Mouse (Mus musculus) retina, adult 2 months (tissue): ENCODE measurements around the gene Spen.
A peak's percentile ranks its signal among the peaks of the same experiment; 100 is the strongest.
"Not testable (repeated sequence)": the region's sequence is repeated elsewhere in the genome, so short reads cannot be mapped to it uniquely, and the experiment has no call there.

Source experiments
- DNase-seq: peaks from one replicate; pipeline ENCODE4 v3.0.0-alpha.2; 2012; ENCODE audit warnings: low read depth, low spot score

Spen gene

DNA sequence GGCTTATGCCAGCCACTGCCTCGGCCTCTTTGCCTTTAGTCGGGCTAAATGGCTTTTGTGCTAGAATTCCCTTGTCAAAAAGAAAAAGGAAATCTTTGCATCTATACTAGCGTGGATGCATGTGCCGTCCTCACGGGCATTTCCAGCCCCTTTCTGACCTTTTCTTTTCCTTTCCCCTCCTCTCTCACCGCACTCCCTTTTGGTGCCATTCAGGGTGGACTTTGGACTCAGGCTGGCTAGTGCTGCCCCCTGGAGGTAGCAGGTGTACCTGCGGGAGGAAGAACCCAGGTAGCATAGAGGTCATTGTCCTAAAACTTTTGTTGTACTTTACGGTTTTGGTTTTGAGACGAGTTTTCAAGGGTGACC lies 21.5 kb upstream of the Spen start:
- DNase-seq = no peak

DNA sequence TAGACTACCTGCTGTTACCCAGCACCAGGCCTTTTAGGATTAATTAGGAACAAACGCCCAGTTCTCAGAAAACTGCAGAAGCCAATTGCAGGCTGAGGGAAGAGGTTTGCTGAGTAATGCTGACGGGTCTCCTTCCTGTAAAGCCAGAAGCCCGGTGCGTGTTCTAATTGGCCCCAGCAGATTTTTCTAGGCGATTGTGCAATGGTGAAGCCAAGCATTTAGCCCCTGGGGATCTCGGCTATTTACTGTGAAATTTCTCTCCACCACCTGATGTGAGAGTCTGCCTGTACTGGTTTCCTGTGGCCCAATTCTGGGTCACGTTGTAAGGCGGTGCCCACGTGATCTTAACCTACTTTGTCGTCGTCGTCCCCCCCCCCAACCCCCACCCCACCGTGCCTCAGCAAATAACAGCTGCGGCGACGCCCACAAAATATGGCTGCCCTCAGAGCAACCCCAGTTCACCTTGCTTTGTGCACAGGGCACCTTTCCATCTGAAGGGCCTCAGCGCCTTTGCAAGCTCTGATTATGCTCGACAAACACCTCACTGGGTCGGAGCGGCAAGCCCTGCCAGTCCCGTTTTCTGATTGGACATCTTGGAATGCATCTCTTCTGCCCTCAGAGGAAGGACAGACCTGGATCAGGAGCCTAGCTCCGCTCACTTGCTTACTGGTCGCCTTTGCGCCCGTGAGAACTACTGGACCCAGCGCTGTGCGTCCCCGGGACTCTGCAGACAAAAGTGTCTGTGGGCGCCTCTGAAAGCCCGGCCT lies 20.9 kb upstream of the Spen start:
- DNase-seq = peak; percentile 75

DNA sequence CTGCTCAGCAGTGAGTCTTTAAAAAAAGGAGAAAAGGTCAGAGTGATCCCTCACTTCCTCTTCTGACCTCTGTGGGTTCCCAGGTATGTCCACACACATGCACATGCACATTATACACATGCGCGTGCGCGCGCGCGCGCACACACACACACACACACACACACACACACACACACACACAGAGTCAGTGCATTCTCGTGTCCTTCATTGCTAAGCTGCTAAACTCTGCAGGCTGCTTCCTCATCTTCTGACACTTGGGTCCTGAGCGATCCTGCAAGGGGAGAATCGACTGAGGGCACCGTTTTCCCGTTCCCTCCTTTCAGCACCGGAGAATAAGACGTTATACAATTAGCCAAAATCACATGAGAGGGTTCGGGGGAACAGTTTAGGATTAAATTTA lies 20.3 kb upstream of the Spen start:
- DNase-seq = no peak

DNA sequence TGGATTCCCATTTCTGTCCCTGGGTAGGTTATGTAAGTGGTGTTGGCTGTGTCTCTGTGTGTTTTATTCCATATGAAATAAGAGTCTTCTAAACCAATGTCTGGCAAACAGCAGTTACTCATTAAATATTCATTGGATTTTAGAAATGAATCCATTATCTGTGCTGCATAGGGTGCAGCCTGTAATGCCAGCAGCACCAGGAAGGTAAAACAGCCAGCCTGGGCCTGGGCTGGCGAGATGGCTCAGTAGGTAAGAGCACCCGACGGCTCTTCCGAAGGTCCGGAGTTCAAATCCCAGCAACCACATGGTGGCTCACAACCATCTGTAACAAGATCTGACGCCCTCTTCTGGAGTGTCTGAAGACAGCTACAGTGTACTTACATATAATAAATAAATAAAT lies 17.8 kb upstream of the Spen start:
- DNase-seq = not testable (repeated sequence)

DNA sequence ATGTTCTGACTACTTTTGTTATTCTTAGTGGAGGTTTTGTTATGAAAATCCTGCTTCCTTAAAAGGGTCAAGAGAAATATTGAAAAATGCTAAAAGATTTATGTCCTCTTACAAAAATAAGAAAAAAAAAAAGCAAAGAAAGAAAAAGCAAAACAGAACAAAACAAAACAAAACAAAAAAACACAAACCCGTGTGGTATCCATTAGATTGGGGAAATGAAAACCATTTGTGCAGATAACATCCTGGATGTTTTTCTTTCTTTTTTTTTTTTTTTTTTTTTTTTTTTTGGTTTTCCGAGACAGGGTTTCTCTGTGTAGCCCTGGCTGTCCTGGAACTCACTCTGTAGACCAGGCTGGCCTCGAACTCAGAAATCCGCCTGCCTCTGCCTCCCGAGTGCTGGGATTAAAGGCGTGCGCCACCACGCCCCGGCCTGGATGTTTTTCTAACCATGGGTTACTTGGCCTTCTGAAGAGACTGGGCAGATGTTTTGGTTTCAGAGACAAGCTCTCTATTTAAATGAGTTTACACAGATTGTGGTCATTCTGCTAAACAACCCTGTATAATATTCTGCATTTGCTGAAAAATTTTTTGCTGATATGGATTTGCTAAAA lies 16.0 kb upstream of the Spen start:
- DNase-seq = not testable (repeated sequence)

DNA sequence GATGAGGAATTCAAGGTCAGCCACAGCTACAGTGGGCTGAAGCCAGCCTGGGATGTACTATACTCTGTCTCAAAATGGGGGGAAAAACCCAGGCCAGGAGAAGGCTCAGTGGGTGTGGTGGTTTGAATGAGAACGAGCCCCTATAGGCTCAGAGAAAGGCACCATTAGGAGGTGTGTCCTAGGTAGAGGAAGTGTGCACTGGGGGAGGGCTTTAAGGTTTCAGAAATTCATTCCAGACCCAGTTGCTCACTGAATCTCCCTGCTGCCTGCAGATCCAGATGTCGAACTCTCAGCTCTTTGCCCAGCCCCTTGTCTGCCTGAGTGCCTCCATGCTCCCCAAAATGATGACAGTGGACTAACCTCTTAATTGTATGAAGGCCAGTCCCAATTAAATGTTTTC lies 14.1 kb upstream of the Spen start:
- DNase-seq = no peak

DNA sequence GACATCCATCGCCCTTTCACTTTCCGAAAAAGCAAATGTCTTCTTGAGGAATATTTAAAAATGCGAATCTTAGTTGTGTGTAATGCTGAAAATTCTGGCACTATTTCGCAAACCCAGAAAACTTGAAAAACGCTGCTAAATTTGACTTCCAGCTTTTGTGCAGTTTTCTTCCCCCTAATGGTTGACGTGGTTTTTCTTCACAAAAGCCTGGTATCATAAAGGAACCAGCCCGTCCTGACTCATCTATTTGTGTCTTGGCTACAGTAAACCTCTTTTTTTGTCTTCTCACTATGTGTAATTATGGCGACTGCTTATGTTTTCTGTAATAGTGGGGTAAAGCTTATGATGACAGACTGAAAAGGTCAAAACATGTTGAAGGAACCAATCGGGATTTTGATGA lies 8.9 kb upstream of the Spen start:
- DNase-seq = no peak

DNA sequence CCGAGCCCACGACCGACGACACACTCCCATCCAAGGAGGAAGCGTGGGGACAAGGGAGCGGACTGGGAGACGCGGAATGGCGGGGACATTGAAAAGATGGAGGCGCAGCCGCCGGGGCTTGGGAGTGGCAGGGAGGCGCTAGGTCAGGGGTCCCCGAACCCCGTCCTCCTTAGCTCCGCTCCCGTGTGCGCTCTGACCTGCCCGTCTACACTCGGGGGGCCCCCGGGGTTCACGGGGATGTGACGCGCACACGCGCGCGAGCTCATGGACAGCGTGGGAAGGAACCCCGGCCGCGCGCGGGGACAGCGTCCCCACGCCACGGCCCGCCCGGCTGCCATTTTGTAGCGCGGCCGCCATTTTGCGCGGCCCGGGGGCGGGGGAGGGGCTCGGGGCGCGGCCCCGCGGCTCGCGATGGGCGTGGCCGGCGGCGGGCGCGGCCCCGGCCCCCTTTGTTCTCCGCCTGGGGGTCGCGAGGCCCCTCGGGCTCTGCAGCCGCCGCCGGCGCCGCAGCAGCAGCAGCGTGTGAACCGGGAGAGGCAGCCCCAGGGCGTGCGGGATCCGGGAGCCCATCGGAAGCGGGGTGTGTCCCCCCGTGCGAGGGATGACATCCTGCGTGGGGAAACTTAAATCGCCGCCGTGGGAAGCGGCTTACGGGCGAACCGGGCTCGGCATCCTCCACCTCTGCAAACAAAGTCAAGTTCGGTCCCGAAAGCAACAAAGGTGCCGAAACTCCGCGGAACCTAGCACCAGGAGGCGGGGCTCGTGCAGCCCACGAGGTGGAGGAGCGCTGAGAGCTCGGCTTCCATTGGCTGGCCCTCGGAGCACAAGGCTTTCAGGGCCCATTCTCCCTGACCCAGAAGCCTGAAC lies 8.2 kb upstream of the Spen start:
- no peak for DNase-seq

DNA sequence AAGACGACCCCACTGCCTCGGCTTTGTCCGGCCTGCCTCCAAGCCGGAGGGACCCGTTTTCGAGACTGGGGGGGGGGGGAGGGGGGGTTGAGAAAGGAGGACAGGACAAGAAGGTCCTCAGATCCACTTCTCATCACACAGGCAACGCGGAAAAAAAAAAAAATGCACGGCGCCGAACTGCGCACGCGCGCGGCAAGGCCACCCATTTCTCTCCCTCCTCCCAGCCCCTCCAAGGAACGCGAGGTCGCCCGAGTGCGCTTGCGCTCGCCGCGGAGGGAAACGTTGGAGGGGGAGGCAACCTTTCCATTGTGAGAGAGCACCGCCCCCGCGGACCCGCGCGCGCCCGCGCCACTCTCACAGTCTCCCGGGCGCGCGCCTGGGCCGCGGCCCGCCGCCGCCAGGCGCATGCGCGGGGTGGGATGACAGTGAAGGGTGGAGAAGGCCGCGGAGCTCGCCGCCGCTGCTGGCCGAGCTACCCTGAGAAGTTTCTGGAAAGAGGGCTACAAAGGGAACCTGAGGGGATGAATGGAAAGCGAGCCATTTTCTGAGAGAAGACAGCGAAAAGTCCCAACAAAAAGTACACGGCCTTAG lies 7.4 kb upstream of the Spen start:
- peak; percentile 99 for DNase-seq

DNA sequence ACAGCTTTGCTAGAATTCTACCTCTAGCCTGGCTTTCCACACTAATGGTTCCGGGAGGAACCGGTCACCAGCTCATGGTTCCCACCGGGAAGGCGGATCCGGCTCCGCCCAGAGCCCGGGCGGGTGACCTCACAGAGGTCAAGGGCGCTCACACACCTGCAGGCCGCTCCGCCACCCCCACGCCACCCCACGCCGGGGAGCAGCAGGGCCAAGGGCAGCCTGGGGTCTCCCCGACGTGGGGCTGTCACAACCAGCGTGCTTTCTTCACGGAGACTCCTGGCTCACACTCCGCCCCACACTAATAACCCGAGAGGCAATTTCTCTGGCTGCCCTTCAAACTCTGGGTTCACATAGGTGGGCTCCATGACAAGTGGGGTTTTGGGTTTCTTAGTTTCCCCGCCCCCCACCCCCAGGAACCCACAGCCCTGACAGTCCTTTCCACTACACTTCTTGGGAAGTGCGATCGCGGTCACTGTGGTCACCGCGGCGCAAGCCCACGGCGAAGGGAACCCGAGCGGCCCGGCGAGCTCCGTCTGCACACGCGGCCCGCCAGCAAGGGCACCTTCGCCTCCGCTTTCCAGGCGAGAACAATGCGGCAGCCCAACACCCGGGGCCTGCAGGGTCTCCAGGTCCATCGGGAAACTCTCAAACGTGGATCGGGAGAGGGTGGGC lies 6.8 kb upstream of the Spen start:
- no peak for DNase-seq

DNA sequence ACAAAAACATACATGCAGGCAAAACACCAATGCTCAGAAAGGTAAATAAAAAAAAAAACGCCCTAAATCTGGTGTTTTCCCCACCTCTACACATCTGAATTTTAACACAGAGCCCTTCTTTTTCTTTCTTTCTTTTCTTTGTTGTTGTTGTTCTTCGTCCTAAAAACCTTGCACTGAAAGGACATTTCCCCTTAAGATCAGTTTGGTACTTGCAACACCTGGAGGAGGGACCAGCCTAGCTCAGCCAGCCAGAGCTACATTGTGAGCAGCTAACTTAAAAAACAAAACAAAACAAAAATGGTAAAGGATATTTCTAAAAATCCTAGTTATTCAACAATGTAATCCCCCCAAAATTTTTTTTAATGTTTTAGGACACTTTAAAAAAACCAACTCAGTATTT lies 6.1 kb upstream of the Spen start:
- DNase-seq = no peak

DNA sequence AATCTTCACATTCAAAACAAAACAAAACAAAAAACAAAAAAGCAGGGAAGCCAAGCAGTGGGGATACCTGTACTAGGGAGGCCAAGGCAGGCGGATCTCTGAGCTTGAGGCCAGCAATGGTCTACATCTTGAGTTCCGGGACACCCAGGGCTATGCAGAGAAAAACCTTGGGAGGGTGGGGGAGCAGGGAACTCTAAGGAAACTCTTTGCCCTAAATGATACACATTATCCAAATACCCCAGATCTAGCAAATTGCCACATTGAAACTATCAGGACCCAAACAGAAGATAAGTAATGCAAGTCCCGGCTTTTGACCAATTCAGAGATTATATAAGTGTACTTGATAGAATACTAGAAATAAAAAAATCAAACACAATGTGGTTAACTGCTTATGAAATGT lies 5.2 kb upstream of the Spen start:
- no peak for DNase-seq

DNA sequence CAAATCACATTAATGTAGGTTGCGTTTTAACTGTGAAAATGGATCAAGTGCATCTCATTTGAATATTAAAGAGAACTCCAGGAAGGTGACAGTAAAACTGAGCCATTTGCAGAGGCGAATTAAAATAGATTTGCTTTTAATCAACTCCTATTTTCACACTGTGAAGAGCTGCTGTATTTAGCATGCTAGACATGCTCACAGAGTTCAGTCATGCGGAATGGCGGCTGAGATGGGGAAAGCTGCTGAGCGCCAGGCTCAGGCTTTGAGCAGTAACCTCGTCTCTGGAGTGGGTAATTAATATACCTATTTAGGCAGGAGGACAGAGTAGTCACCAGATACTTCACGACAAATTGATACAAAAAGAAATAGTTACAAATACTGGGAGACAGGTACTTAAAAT lies 3.5 kb upstream of the Spen start:
- no peak for DNase-seq

DNA sequence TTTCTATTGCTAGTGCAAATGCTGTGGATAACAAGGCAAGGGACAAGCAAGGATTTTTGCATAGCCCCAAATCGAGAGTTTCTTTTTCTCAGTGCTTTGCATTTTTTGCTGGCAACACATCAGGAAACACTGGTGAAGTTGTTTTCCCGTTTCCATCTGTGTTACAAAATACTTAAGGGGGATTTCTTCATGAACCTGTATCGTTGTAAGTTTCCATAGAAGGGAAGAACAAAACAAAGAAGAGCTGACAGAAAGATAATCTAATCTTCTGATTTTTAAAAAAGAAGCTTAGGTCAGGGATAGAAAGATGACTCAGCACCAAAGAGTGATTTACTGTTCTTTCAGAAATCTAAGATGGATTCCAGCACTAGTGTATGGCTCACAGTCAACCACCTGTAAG lies 2.4 kb upstream of the Spen start:
- DNase-seq = no peak

DNA sequence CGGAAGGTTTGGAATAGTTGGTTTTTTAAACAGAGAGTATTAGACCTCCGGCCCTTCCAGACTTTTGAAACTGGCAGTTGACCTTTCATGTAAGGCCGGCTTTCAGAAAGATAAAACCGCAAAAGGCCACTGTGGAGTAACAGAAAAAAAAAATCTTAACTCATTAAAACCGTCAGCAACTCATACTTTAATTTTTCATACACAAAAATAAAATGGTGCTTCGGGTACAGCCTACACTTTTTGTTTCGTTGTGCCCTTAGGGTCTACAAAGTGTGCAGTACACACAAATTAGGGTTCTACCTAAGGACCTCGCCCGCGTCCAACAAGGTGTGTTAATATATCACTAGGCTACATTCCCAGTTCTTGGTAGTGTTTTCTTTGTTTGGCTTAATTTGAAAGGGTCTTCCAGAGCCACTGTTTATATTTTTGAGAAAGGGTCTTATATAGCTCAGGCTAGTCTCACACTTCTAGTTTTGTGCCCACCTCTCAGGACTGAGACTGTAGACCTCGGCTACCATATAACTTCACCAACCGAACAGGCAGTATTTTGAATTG lies 893 bp upstream of the Spen start:
- no peak for DNase-seq

DNA sequence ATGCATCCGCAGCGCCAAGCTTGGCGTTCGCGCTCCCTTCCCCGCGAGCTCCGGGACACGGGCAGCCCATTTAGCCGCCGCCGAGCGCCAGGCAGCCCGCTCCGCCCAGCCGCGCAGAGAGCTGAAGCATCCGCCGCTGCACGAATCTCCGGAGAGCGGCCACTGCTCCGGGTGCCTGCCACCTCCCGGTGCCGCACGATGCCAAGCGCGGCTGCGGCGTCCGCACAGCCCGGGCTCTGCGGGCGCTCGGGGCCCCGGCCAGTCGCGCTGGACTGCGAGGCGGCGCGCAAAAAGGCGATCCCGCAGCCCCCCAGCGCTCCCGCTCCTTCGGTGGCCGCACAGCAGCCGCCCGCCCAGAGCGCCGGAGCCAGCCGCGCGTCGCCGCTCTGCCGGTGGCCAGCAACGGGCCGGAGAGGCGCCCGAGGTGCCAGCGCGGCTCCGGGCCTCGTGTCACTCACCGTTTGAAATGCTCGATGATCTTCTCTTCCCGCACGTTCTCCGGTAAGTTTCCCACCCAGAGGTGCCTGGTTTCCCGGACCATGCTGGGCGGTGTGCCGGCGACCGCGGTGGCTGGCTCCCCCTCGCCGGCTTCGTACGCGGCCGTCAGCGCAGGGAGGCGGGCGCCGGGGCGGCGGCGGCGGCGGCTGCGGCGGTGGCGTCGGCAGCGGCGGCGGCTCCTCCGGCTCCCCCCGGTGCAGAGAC lies 540 bp downstream of the Spen start:
- no peak for DNase-seq

DNA sequence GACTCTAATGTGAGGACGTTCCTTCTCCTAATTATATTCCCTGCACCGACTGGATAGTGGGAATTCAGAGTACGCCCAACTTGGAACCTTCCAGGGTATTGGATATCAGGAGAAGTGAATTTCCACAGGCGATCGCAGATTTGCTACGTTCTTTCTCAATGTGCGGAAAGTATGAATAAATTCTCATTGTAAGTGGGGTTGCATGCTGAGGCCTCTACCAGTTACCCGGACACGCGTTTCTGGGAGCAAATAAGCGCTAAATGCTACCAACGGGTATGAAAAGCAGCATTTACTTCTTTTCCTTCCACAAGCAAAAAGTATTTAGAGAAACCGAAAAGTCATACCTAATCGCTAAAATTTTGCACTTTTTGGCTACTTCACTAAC lies 1.2 kb downstream of the Spen start:
- DNase-seq = no peak

DNA sequence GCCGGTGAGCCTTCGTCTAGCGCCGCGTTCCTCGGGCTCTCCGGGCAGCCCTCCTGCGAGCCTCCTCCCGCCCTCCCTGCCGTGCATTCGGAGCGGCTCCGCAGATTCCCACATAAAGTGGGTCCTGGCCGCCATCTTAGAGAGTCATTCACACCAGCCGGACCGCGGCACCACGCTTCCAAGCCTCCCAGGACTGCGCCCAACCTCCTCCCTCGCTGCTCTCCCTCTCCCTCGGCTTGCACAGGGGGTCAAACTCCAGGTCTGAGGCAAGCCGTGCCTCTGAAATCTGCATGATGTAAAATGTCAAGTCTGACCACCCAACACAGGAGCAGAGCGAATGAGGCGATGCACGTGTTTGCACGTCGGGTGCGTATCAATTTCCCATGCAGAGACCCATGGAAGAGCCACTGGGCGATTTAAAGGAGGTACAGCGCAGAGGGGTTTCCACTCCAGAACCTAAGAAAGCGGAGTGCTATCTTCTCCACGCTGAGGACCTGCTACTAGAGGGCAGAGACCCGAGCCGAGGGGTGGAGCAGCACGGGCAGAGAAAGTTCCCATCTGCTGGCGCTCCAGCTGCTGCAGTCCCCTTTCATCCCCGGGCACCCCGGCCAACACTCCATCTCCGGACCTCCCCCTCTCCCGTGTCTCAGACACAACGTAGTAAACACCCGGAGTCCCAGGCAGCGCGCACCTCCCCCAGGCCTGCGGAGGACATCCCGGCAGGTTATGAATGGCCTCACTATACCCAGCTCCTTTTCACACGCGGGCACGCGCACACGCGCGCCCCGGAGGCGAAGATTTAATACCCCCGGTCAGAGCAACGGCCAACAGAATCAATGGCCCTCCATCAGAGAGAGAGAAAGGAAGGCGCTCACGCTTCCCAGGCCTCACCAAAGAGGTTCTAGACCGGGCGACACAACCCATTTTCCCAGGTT lies 1.8 kb downstream of the Spen start:
- no peak for DNase-seq

DNA sequence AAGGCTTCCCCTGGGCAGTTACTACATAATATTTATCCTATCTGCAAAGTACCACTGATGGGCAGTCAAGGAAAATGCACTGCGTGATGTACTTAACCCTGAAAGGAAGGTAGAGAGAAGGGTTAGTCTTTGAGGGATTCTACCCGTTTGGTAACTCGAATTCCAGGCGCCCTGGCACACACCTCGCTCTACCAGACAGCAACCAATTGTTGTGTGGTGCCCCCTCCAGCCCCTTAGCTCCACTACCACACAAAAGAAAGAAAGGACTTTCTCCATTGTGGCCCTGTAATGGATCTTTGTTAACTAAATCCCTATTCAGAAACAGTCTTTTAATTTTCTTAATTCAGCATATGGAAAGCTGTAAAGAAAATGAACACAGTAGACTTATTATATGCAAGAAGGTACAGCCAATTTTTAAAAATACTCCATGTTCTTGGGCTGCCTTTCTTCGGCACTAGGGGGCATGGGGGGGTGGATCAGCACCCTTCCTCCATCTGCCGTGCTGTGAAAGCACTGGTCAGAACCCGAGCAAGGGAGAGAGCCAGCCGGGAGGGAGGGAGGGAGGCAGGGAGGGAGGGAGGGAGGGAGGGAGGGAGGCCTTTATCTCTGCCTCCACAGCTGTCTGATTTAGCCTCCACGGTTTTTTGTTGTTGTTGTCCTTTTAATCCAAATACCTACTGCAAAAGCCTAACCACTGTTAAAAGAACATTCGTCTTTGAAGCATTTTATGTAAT lies 3.3 kb downstream of the Spen start:
- no peak for DNase-seq
